Mouse (Mus musculus) retina, postnatal 7 days (tissue): Measurements from ENCODE around the gene Dync1i1.

Source experiments
- DNase-seq: peaks from one replicate; pipeline ENCODE4 v3.0.0-alpha.2; 2012; ENCODE audit warnings: low read depth, low spot score

The Dync1i1 gene

GRCm38 (mm10) chr6:5770283-5770682 lies 44.8 kb downstream of the Dync1i1 start:
- no peak for DNase-seq

- DNase-seq, result no peak
Measured at GRCm38 (mm10) chr6:5775461-5775860, 50.0 kb downstream of the Dync1i1 start.

- DNase-seq, result no peak
Measured at GRCm38 (mm10) chr6:5781752-5782151, 56.3 kb downstream of the Dync1i1 start.

DNA sequence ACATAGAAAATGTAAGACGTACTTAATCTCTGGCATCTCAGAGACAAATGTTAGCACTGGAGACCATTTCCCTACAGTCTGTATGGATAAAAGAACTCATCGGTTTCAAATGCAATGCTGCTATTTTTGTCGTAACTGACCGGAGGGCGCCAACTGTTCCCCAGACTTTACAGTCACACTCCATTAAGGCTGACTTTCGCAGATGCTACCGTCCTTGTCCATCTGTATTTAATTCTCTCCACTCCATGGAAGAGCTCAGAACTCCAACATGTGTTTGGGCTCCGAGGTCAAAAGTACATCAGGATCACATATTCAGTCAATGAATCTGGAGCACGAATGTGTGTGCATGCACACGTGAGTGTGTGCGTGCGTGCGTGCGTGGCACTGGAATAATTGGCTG lies 58.4 kb downstream of the Dync1i1 start:
- no peak for DNase-seq

DNA sequence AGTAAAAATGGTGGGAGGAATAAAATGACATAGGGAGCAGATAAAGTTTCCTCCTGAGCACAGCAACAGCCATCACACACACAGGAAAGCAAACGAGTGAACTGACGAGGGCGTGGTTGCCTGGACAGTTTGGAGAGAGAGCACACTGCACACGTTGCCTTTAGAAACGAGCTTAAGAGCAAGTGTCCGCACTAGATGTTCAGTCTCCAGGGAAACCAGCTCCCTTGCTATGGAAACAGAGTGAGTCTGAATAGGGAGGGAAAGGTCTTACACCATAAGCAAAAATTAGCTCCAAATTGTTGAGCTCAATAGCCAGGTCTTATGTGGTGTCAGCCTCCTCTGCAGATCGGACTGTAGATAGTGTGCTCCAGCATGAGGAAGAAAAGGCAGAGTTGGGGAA lies 65.2 kb downstream of the Dync1i1 start:
- DNase-seq, result no peak

DNA sequence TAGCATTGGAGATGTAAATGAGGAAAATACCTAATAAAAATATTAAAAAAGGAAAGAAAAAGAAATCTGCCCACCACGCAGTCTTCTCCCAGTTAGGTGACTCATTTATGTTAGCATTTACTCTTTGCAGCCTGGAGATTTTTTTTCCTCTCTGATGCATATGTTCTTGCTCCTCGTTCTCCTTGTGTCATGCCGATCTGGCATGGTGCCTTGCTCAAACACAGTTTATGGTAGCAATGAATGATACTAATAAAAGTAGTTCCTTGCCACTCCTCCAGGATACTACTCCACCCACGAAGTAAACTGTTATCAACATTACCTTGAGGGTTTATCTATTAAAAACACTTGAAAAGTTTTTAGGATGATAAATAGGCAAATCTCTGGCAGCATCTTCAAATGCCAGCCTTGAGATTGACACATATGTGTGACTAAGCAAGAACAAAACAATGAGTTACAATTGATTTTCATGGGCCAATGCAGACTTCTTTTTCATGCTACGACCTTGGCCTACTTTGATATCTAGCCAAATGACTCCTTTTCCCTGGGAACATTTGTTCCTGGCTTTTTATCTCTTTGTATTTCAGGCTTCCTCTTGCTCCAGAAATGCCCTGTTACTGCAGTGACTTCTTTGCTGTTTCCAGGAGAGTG lies 68.8 kb downstream of the Dync1i1 start:
- DNase-seq, result no peak

GRCm38 (mm10) chr6:5795314-5795713 lies 69.9 kb downstream of the Dync1i1 start:
- DNase-seq, result no peak

- peak; percentile 30 for DNase-seq
Measured at GRCm38 (mm10) chr6:5802124-5802839, 76.8 kb downstream of the Dync1i1 start.

DNA sequence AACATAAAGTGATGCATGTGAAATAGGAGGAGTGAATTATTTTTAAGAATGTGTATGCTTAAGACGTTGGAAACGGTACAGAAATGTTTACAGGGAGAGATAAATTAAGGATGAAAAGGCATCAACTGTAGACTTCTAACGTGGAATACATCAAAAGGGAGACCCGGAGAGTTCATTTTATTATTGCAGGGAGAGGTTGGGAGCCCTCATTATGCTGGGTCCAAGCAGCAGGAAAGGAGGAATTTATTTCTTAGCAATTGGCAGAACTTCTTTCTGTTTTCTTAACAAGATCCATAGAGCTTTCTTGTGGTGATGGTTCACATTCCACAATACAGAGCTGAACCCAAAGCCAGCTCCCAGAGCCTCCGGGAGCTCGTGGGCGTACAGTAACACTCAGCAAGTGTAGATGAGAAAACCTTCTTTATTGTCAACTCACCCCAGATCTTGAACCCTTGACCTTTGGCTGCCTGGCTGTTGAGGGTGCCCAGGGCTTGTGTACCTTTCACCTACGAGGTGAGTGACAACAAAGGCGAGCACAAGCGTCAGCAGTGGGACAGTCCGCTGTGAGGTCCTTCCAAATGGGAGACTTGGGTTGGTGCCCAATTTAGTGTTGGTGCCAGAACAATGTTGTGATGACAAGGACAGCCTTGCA lies 77.5 kb downstream of the Dync1i1 start:
- no peak for DNase-seq

DNA sequence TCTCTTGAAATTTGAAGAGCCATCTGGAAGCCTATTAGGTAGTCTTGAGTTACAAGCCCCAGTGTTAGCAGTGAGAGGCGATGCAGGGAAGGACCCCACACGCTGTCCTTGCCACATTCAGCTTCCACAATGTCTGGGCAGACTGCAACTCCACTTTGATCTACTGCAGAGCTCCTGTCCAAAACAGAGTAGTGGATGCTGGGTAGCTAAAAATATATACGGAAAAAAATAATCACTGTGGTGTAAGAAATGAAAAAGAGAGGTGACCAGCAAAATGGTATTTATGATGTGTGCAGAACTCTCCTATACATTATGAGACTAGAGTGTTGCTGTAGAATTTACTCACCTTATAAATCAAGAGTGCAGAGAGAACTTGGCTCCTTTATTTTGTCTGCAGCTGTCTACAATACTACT lies 82.6 kb downstream of the Dync1i1 start:
- DNase-seq, result no peak

- DNase-seq, result no peak
Measured at GRCm38 (mm10) chr6:5812076-5812475, 86.6 kb downstream of the Dync1i1 start.

DNA sequence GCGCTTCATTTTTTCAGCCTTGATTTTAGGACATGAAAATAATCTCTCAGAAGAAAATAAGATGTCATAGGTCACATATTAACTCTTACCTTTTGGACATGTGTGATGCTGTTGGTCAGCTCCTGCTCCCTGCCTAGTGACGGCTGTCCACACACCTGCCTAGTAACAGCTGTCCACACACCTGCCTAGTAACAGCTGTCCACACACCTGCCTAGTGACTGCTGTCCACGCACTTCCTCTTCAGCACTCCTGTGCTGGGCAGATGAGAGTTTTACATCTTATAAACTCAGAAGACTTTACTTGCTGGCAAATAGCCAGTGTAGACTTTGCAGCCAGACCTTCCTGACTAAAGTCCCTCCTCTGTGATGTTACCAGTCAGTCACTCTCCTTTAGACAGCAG lies 94.2 kb downstream of the Dync1i1 start:
- DNase-seq, result no peak

GRCm38 (mm10) chr6:5825461-5825860 lies 100.0 kb downstream of the Dync1i1 start:
- no peak for DNase-seq

DNA sequence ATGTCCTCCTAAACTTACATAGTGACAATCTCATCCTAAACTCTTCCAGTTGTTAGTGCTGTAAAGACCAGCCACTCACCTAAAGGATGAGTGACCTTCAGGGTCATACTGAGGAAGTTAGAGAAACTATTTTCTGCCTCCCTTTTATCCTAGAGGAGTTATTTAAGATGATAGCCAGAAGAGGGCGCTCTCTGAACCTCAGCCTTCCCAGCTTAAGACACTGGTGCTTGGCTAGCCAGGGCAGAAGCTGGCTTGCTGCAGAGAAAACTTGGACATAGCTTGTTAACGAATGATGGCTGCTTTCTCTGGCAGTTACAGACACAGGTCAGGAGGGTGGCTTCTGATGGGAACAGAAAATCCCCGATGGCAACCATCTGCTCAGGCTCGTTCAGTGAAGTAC lies 101.6 kb downstream of the Dync1i1 start:
- no peak for DNase-seq

DNA sequence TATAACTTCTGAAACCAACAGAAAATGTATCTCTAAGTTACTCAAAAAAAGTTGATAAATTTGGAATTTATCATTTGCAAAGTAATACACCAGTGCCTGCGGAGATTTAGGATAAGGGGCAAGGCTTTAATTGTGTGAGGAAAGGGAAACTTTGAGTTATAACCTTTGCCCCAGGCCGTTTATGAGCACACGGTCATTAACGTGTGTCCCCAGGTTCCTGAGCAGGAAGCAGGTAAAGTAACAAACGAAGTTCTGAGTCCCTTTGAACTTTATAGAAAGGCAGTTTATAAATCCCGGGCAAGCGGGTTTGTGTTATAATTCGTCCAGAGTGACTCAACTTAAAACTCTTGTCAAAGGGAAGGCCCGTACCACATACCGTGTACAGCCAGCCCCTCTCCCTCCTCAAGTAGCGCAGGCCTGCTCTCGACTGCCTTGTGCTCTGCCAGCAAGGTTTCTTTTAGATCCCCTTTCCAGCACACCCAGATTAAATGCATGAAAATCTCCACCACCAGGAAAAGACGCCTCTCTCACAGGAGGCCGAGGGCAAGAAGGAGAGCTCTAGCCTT lies 103.1 kb downstream of the Dync1i1 start:
- no peak for DNase-seq

DNA sequence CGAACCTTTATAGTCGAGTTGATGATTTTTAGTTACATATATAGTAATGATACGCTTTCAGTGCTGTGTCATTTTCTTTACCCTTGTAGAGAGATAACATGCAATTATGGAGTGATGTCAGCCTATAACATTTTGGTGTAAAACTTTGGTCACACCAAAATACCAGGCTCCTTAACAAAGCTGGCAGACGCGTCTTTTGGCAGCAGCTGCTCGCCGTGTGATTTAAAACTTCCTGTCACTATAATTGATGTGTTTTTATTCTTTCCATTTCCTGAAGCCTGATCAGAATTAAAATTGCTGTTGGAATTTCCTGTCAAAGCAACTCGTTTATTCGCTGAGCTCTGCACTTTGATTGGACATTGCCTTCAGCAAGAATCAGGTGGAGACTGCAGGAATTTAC lies 103.7 kb downstream of the Dync1i1 start:
- no peak for DNase-seq

GRCm38 (mm10) chr6:5830717-5831116 lies 105.3 kb downstream of the Dync1i1 start:
- no peak for DNase-seq

DNA sequence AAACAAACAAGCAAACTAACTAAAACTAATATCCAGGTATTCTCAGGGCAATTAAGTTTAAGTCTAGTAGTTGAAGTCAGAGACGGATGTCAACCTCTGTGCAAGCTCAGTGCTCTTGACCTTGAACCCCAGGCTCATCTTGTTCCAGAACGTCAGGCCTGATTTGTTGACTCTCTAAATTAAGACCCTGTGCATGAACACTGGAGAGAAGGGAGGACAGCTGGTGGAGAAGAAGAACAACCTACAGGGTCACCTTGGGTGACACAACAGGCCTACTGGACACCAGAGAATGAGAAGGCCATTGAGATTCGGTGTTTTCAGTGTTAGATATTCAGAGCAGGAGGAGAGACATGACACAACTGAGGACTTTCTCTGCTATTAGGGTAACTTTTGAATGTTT lies 105.8 kb downstream of the Dync1i1 start:
- DNase-seq, result no peak

- no peak for DNase-seq
Measured at GRCm38 (mm10) chr6:5832838-5833237, 107.4 kb downstream of the Dync1i1 start.

DNA sequence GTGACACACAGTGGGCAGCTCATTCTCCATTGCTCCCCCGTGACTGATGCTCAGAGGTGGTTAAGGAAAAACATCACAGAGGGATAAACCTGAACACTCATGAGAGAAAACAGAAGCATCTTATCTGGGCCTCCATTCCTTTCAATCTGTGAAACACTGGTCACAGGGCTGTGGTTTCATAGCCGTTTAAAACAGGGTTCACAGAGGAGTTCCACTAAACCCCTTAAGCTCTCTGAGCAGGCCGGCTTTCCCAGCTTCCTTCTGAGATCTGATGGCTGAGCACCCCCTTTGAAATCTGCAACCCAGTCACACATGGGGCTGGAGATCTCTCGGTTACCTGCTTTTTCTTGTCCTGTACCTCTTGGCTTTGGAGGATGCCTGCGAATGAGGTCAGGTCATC lies 117.0 kb downstream of the Dync1i1 start:
- no peak for DNase-seq

DNA sequence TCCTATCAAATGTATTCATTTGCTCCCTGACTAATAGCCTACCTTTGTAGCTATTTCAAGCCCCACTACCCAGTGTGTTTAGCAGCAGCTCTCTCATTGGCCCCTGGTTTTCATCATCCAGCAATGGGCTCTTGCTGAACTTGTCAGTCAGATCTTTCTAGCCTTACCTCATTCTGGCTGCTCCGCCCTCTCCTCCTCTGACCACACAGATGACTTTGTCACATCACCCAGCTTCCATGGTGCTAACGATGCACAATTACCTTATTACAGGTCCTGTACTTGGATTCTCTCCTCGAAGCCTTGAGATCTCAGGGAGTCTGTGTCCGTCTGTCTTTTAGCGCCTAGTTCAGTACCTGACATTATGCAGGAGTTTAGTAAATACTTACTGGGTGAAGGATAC lies 120.7 kb downstream of the Dync1i1 start:
- DNase-seq, result no peak

DNA sequence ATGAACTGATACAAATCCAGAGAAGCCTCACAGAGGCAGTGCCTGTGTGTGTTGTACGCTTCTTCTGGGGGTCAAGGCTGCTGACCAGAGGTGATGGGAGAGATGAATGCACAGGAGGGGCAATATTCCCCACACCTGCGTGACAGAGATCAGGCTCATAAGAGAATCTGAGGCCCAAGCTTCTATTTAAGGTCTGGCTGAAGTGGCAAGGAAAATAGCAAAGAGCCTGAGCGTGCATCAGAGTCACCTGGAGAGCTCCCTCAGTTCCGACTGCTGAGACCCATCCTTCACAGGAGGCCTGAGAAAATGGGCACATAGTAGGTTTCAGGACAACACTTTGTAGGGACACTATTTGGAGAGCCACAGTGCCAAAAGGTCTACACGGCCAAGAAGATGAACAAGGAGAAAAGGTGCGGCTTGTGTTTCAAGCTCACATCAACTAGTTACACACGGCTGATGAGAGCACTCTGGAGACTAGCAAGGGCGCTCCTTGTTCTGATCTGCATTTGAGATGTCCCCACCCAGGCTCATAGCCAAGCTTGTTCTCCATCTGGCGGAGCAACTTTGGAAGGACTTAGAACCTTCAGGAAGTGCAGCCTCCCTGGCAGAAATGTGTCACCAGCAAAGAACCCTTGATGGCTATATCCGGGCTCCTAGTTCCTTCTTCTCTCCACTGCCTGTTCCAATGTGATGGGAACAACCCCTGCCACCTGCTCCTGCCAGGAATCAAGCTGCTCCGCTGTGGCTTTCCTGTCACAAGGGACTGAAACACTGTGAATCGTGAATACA lies 128.8 kb downstream of the Dync1i1 start:
- DNase-seq, result no peak
